Mouse (Mus musculus) v-Abl transformed pro-B cells (cell line): ENCODE results near the gene Efcab6.
"Not testable (repeated sequence)": the region's sequence is repeated elsewhere in the genome, so short reads cannot be mapped to it uniquely, and the experiment has no call there.

Source experiments
- in situ Hi-C, 2 experiments: fragments of 400-800 bp; cut with MboI; formaldehyde crosslinking; loops; one replicate each; pipeline ENCODE4 v1.15.1; 2025; ENCODE audit not compliant: unreplicated experiment in 2 of 2

Gene Efcab6

DNA sequence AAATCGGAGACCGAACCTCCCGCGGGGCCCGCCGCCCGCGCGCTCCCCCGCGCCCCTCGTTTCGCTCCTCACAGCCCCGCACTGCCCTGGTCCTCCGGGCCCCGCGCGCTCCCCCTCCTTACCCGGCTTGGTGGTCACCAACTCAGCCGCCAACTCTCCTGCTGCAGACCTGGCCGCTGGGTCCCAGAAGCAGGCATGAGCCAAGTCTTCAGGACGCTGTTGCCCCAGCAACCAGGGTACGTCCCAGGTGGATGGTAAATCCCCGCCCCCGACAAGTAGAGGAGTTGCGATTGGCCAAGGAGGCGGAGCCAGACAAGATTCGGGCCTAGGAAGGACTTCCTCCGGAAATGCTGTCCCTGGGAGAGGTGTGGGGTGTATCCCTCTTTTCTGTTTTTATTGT, at the start of gene Efcab6:
Efcab6 (minus strand) TSS at position 240 of the 400 bp plus-strand sequence.
- in situ Hi-C loops, result loop anchor here in 1 of 2 experiments (25.0 kb wide), 6 partner anchors 303 to 2003 kb away; partner anchors contain the start of genes 4930407I10Rik, Bik, Mei1 and Nfam1

DNA sequence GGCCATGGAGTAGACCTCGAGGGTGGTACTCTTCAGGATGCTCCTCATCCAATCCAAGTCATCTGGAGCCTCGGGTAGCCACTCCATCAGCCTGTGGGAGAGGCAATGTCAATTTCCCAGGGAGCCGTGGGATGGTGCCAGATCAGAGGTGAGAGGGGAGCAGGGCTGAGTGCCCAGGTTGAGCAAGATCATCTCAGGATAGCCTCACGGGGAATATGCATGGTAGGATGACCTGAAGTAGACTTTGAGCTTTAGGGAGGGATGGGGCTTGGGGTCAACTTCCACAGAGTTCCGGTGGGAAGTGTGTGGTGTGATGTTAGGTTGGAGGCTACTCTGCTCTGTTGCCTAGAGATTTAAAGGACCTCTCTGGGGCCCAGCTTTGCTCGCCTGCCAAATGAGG, 48.7 kb upstream of the Efcab6 start:
- in situ Hi-C loops, result no loop called here

DNA sequence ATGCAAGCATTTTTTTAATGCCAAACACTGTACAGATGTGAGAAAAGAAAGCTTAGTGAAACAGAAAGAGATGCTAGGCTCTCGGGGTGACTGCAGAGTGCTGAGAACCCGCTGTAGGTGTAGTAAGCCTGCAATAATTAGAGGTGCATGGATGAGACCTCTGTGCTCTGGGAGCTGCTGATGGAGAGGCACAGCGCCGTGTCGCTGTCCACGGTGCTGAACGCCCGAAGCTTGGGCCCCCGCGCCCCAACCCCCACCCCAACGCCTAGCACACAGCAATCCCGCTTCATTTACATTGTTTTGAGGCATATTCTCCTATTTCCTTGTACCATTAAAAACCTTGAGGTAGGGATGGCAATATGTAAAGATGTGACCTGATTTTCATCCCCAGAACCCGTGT, 43.7 kb upstream of the Efcab6 start:
- in situ Hi-C loops, result no loop called here

DNA sequence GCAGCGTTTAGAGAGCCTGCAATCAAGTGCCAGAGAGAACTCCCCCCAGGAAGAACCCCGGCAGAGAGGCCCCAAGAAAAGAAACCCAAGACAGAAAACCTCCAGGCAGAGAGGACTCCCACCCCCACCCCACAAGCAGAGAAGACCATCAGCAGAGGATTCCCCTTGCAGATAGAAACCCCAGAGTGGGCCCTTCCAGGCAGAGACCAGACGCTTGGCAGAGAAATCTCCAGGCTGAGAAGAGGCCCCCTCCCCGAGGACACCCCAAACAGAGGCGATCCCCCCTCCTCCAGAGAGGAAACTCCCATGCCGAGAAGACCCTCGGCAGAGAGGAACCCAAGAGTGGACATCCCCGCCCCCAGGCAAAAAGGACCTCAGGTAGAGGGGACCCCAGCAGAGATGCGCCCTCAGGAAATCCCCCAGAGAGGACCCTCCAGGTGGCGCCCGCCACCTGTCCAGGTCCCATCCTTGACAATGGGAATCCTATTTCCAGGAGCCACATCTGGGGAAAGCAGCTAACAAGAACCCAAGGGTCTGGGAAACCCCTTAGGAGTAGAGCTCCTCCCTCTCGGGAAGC, 40.8 kb upstream of the Efcab6 start:
- in situ Hi-C loops, result no loop called here

DNA sequence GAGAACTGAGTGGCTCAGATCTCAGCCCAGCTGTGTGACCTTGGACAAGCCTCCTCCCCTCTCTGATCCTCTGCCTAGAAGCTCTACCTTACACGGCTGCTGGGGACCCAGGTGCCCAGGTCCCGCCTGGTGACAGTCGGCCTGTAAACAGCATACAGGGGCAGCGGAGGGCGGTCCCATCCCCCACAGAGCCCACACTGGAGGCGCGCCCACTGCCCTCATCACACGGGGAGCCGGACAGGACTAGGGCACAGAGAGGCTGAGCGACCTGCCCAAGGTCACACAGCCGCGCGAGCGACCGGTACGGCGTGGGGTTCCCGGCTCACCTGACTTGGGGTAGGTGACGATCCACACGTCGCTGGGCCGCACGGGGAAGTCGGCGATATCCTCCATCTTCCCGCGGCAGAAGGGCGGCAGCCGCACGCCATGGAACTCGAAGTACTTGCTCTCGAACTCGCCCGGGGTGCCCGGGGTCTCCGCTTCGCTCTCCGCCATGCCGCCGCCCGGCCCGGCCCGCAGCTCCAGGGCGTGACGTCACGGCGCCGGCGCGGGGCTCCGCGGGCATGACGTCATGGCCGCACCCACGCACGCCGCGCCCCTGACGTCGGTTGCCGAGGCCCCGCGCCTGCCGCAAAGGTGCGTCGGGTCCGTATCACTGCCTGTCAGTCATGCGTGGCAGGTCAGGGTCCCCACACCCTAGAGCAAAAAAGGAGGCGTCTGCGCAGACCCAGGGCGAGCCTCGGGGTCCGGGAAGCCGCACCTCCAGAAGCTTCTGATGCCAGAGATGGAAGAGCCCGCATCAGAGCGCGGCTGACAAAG, 40.1 kb upstream of the Efcab6 start, which contains the start of gene Sult4a1:
Sult4a1 (minus strand) TSS at position 650 of the 819 bp plus-strand sequence.
- in situ Hi-C loops, result no loop called here

DNA sequence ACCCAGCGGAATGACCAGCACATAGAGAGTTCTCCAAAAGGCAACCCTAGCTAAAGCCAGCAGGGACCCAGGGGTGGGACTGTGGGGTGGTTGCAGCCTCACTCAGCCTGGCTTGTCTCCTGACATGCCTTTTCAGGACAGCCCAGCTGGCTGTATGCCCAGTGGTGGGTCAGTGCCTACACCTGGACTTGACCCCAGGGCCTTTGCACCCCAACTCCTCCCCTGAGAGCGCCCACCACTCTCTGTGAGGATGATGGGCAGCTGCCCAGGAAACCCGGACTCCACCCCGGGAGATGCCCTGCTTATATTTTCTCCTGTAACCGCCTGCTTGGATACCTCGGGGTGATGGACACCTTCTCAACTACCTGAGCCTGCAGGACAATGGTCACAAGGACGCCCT, 39.4 kb upstream of the Efcab6 start:
- in situ Hi-C loops, result no loop called here

DNA sequence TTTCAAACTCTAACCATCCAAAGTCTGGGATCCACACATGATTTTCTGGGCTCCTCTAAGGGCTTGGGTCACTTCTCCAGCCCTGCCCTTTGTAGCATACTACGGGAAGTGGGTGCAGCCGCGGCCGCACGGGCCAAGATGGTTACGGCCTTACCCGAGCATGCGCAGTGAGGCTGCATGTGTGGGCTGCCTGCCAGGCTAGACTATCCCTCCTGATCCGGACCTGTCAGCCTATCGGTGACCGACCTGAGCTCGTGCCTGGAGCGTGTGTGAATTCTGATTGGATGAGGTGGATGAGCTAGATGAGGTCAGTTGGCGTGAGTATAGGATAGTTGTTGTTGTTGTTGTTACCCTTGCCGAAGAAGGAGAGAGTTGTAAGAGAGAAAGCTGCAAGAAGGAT, 32.4 kb upstream of the Efcab6 start:
- in situ Hi-C loops, result not testable (repeated sequence)

DNA sequence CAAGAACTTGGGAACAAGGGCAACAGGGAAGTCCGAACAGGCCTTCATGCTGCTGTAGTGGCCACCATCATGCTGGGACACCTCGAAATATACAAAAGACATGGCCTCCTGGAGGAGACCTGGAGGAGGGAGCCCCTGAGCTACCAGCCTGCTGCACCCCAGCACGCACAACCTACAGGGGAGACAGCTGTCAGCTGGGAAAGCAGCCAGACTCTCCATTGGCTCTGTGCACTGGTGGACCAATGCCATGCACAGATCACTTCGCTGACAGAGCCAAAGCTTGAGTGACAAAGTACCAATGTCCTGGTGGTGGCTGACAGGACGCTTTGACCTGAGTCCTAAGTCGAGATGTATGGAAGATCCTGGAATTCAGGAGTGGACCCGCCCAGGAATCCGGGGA, 30.9 kb upstream of the Efcab6 start:
- in situ Hi-C loops, result no loop called here

DNA sequence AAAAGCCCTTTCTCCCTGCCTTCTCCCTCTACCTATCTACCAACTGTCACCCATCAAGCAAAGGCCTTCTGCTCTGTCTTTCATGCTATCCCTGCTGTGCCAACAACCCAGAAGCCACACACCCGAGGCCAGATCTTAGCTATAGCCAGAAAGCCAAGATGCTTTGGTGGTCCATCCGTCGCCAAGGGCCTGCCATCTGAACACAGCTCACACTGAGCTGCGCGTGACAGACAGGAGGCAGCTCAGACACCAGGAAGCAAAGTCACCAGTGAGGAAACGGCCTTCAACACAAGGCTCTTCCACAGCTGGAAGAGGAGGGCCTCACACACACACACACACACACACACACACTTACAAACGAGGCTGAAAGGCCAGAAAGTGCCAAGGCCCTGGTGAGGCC, 29.7 kb upstream of the Efcab6 start:
- in situ Hi-C loops, result no loop called here

DNA sequence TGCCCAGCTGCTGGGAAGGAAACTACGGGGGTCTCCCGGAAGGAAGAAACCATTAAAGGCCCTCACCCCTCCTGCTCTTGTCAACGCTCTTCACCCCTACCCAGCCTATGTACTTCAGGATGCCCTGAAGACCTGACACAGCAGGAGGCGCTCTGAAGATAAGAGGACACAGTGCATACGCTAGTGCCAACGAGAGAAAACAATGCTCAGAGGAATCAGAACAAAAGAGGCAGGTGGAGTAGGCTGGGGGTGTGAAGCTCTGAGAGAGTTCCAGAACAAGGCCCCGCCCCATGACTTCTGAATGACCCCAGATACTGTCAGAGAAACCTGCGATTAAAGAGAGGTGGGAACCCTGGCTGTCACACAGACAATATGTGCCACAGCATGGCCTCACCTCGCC, 21.6 kb upstream of the Efcab6 start:
- in situ Hi-C loops, result no loop called here

DNA sequence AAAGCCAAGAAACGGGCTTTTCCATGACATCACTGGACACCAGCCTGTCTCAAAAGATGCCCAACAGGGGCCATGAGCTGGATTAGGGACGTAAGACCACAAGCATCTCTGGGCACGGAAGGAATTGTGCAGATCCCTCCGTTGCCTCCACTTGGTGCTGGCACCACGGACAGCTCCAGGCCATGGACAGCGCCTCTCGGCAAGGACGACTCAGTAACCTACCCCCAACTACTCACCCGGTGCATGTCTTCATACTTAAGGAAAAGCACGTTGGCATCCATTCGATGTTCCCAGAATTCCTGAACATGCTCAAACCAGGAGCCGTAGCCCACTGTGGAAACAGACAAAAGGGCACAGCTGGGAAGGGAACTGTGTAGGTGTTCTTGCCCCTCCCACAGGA, 21.2 kb upstream of the Efcab6 start:
- in situ Hi-C loops, result no loop called here

DNA sequence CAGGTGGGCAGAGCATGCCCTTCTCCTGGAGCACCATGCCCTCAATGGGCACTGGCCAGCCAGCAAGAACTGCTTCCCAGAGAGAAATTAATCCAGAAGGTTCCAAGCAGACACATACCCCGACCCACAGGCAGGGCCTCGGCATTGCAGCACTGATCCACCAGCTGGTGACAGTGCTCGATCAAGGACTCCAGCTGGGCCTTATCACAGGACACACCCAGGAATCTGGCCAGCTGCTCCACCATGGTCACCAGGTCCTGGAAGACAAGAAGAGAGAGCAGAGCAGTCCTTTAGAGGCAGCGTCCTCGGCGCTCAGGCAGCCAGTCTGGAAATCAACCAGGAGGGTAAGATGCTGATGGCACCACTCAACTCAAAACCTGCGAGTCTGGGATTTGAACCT, 14.9 kb upstream of the Efcab6 start:
- in situ Hi-C loops, result no loop called here

DNA sequence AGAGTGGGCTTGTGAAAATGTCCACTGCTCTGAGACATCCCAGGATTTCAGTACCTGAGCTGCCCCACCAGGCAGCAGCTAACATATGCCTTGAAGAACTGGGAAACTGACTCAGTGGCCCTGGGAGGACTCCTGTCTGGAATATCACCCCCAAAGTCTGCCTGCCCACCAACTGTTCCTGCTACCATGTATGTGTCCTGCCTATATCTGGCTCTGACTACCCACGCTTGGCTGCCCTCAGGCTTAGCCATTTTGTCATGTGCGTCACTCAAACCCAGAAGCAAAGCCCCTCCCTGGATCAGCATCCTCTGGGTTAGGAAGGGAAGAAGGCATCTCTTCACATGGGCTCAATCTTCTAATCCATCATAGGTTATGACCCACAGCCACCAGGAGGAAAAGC, 14.3 kb upstream of the Efcab6 start:
- in situ Hi-C loops, result loop anchor here (5.0 to 10.0 kb wide), 3 partner anchors 185 to 553 kb away; no protein-coding TSS in a partner anchor

DNA sequence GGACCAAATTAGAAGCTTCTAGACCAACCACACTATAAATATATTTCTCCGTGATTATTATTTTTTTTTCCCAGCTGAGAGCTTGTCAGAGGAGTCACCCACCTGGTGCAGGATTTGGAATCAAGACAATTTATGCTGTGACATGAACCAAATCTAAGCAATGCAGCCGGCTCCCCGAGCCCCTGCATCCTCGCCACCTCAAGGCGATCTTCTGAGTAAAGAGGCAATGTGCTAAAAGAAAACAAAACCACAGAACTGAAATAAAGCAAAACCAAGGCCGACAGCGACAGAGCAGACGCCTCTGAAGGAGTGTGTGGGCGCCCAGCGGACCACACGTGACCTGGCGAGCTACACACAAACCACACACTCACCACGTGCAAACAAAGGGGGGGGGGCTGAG, 13.5 kb upstream of the Efcab6 start:
- in situ Hi-C loops, result loop anchor here (5.0 to 10.0 kb wide), 3 partner anchors 186 to 554 kb away; no protein-coding TSS in a partner anchor

DNA sequence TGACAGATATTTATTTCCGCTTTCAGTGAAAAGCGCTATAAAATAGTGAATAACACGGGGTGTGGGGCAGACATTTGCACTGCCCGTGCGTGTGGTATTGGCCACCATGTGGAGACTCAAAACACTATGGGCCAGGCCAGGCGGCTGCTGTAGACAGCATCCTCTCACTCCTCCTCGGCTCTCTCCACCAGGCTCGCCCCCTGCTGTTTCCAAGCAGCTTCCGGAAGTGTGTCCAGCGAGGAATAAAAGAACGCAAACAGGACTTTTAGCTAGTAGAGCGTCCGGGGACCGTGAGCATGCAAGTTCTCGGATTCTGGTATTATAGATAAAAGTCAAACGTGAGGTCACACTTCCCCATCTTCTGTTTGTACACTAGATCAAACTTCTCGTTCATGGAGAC, 12.0 kb upstream of the Efcab6 start:
- in situ Hi-C loops, result loop anchor here (5.0 to 10.0 kb wide), 3 partner anchors 188 to 555 kb away; no protein-coding TSS in a partner anchor

DNA sequence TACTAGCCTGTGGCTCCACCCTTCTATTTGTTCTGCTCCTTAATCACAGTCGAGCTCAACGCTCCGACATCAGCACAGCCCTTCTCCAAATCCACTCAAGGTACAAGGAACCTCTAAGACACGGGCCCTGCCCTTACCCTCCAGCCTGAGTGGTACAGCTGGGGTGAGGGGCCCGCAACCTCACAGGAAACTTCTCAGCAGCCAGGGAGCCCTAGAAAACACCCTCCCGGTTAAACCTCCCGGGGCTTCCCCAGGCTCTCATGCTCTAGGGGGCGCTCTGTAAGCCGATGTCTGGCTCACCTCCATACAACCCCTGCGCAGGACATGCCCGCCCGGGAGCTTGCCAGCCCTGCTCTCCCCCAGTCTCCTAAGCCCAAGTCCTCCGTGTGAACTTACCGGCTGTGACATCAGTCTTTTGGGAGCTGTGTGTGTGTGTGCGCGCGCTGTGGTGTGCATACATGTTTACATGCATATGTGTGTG, 9.6 kb upstream of the Efcab6 start:
- in situ Hi-C loops, result loop anchor here (5.0 to 25.0 kb wide), 9 partner anchors 190 to 2012 kb away; partner anchors contain the start of genes 4930407I10Rik (in 1 of the 2), Bik (in 1 of the 2), Mei1 (in 1 of the 2) and Nfam1 (in 1 of the 2)

DNA sequence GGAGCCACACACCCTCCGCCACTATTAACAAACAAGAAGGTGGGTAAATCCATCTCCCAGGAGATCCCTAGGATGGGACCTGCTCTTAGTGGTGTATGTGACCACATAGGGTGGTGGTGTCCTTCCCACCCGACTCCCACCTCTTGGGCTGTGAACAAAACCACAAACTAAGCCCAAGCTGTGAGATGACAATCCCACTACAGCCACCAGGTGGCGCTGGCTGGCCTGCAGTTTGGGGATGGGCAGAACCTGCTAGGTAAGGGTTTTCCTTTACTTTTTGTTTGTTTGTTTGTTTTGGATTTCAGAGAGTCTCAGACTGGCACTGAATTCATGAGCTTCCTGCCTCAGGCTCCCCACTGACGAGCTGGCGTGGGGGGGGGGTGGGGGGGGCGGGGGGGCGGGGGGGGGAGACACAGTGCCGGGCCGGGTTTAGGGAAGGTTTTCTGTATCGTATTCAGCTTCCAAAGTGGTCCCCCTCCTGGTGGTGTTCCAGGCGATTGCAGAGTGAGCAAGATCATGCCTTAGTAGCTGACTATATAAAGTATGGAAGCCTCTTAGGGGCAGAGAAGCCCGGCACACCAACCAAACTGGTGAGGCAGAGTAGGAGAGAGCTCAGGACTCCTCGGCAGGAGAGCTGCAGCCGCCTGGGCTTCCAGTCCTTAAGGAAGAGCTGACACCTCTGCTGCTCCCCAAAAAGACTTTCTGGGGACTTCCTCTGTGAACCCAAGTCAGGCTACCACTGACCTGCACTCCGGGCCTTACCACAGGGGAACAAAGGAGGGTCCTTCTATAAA, 8.9 kb upstream of the Efcab6 start:
- in situ Hi-C loops, result loop anchor here (10.0 to 25.0 kb wide), 7 partner anchors 191 to 2012 kb away; partner anchors contain the start of genes 4930407I10Rik (in 1 of the 2), Bik (in 1 of the 2), Mei1 (in 1 of the 2) and Nfam1 (in 1 of the 2)

DNA sequence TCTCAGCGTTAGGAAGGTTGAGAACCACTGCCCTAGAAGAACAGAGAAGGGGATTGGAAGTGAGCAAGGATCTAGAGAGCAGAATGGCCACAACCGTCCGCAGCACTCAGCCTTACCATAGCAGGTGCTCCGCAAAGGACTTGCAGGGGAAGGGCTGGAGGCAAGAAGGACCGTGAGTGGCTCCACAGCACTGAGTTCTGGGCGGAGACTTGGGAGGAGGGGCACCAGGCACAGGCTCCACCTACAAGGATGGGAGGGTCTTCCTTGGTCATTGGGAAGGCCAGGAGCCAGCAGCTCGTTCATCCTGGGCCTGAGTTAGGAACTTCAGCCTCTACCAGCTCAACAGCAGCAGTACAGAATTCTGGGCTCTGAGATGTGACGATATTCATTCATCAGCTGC, 7.9 kb upstream of the Efcab6 start:
- in situ Hi-C loops, result loop anchor here (10.0 to 25.0 kb wide), 7 partner anchors 192 to 2011 kb away; partner anchors contain the start of genes 4930407I10Rik (in 1 of the 2), Bik (in 1 of the 2), Mei1 (in 1 of the 2) and Nfam1 (in 1 of the 2)

DNA sequence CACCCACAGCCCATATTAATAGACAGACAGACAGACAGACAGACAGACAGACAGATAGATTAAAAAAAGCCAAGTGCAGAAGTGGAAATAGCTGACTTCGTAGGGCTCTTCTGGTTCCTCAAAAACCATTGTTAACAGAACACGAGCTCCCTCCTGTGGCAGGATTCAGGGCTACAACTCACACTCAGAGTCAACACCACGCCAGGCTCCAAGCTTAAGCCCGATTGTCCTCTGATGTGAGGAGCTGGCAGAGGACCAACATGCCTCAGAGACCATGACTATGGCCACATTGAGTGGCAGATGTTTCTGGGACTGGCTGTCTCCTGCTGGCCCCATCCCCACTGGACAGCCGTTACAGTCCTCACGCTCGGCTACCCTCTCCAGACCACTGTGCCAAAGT, 7.0 kb upstream of the Efcab6 start:
- in situ Hi-C loops, result loop anchor here (10.0 to 25.0 kb wide), 7 partner anchors 193 to 2010 kb away; partner anchors contain the start of genes 4930407I10Rik (in 1 of the 2), Bik (in 1 of the 2), Mei1 (in 1 of the 2) and Nfam1 (in 1 of the 2)

DNA sequence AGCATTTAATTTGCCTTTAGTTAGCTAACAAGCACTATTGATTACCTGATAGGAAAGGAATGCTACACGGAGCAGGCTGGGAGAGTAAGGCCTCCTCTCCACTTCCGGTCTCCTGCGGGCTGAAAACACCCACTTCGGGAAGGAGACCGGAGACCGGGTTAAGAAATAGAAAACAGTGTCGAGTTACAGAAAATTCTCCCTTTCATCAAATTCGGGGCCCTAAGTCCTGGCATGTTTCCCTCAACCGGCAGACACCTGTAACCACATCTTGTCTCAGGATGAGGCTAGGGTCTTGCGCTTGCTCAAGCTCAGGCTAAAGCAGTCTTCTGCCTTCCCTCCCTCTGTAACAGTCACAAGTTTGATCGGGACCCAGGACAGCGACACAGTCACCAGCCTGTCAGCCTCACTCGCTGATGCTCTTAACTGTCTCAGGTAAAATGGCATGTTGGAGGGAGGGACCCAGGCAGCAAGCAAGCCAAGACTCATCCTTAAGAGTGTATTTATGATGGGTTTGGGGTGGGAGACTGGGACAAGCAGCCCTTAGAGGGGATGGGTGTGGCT, 5.0 kb upstream of the Efcab6 start:
- in situ Hi-C loops, result loop anchor here (10.0 to 25.0 kb wide), 7 partner anchors 195 to 2008 kb away; partner anchors contain the start of genes 4930407I10Rik (in 1 of the 2), Bik (in 1 of the 2), Mei1 (in 1 of the 2) and Nfam1 (in 1 of the 2)
